In the genomic region with DNA sequence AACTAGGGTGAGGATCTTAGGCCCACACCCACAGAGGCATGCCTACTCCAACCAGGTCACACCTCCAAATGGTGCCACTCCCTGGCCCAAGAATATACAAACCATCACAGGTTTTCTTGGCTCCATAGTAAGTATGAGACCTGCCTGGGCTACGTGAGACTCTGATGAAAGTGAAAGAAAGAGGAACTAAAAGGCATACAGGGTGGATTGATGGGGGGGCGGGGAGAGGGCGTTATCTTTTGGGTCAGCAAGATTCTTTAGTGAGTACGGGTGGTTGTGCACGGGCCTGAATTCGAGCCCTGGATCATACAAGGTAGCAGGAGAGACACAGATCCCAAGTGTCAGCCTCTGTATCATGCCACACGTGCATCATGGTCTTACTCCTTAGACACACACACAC, we compare ENCODE assay signal across 26 mouse cellular contexts. TPM values are rescaled to one million over a fixed set of nuclear protein-coding genes. Genes with fewer than 3 reads are reported as not detected.
"Had no signal": no experiment of that assay in that cellular context is flagged by ENCODE, and none has a peak within 500 bp of the region (broad histone marks: within the 10 kb centered on the region; RNA-seq: fewer than 3 reads in every experiment).

No protein-coding gene starts in this region.

- H3K4me3 ChIP-seq: heart, embryonic 10.5 days; heart, embryonic 12.5 days; hindbrain, embryonic 10.5 days; hindbrain, embryonic 12.5 days; intestine, embryonic 15.5 days; layer of hippocampus, adult 2 months; left cerebral cortex, adult 2 months; limb, embryonic 10.5 days; limb, embryonic 12.5 days; liver, embryonic 13.5 days had no signal

- H3K27ac ChIP-seq: heart, embryonic 10.5 days; hindbrain, embryonic 10.5 days; hindbrain, embryonic 12.5 days; hindbrain, embryonic 14.5 days; intestine, embryonic 15.5 days; layer of hippocampus, adult 2 months; left cerebral cortex, adult 2 months; limb, embryonic 10.5 days; limb, embryonic 12.5 days; liver, embryonic 13.5 days had no signal

- H3K27me3 ChIP-seq: intestine, embryonic 15.5 days; limb, embryonic 12.5 days; liver, embryonic 13.5 days had no signal

- H3K9me3 ChIP-seq: heart, embryonic 10.5 days; heart, embryonic 12.5 days; hindbrain, embryonic 10.5 days; hindbrain, embryonic 12.5 days; intestine, embryonic 15.5 days; limb, embryonic 10.5 days; limb, embryonic 12.5 days; liver, embryonic 13.5 days had no signal

- H3K9ac ChIP-seq: heart, embryonic 12.5 days; hindbrain, embryonic 12.5 days; hindbrain, embryonic 14.5 days; intestine, embryonic 15.5 days; limb, embryonic 12.5 days; liver, embryonic 13.5 days had no signal

- H3K4me2 ChIP-seq: heart, embryonic 12.5 days; hindbrain, embryonic 12.5 days; hindbrain, embryonic 14.5 days; intestine, embryonic 15.5 days; limb, embryonic 12.5 days; liver, embryonic 11.5 days; liver, embryonic 13.5 days had no signal

- DNase-seq: gastrocnemius, postnatal 14 days; gastrocnemius, postnatal 36 days; heart, adult 18-20 months; heart, postnatal 10 days; heart, postnatal 4 days; kidney, adult 18-20 months; kidney, adult 8-10 months; kidney, postnatal 10 days; kidney, postnatal 25 days; kidney, postnatal 4 days; liver; liver, embryonic 13.5 days had no signal

- H3K36me3 ChIP-seq: heart, embryonic 10.5 days; heart, embryonic 12.5 days; hindbrain, embryonic 10.5 days; hindbrain, embryonic 12.5 days; intestine, embryonic 15.5 days; limb, embryonic 10.5 days; limb, embryonic 12.5 days; liver, embryonic 13.5 days had no signal

- H3K4me1 ChIP-seq: liver, embryonic 13.5 days had no signal

- ATAC-seq: hindbrain, embryonic 16.5 days; inflammation-experienced regulatory T-cells, adult 6 months; intestine, embryonic 15.5 days; intestine, postnatal 0 days had no signal

RNA-seq across cellular contexts. Expression of gene Mafb, which starts 57.6 kb away (rescaled TPM):
- polyA plus RNA-seq: inflammation-experienced regulatory T-cells, adult 6 months had no signal
